Mouse (Mus musculus) thymus, adult 2 months (tissue): ENCODE data around the gene Igsf9.

ENCODE experiments used
- CTCF ChIP-seq: fragments of 200-500 bp; IDR thresholded peaks from 2 replicates; pipeline ENCODE4 v1.5.1; 2012; ENCODE audit warnings: mild to moderate bottlenecking, control low read depth, low read length, moderate library complexity, borderline replicate concordance; ENCODE audit not compliant: control insufficient read depth, poor library complexity, insufficient read depth; ENCODE audit errors: extremely low read depth
- POLR2A ChIP-seq: fragments of 200-500 bp; IDR thresholded peaks from 2 replicates; pipeline ENCODE4 v1.6.1; 2012; ENCODE audit warnings: mild to moderate bottlenecking, low read length, control low read depth, moderate library complexity; ENCODE audit not compliant: control insufficient read depth, poor library complexity, insufficient read depth; ENCODE audit errors: extremely low read depth

DNA sequence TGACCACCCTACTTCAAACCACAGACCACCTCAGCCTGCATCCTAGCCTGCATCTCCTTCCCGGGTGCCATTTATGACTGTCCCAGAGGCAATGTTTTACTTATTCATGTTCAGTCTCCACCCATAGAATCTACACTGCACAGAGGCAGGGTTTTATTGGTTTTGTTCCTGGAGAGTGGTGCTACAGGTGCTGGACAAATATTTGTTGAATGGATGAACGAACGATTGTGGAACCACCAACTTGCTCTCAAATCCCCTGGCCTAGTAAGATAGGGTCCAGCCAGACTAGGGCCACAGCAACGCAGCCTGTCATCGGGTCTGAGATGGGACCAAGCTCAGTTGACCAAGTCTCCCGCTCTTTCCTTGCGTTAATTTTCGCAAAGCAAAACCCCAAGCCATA, 28.4 kb downstream of the Igsf9 start:
- TF ChIP-seq CTCF (no peak), POLR2A (no peak)
